Mouse (Mus musculus) stomach, postnatal 0 days (tissue): ENCODE results near the gene Casq1. TPM values are rescaled to one million over a fixed set of nuclear protein-coding genes. Genes with fewer than 3 reads are reported as not detected.
A peak's percentile ranks its signal among the peaks of the same experiment; 100 is the strongest.

ENCODE experiments used
- ATAC-seq: fragments of 200-750 bp; cut with Nextera tagmentation; 2 replicates; pipeline ENCODE4 v1.8.0; 2017; ENCODE audit not compliant: low FRiP score, low TSS enrichment
- DNase-seq: peaks from one replicate; pipeline ENCODE4 v3.0.0-alpha.2; 2016; ENCODE audit warnings: low spot score
- H3K27ac ChIP-seq: fragments of 300-500 bp; sonication (generic); replicated peaks from 2 replicates; pipeline ENCODE4 v1.5.1; 2014; ENCODE audit warnings: mild to moderate bottlenecking, control low read depth
- H3K27me3 ChIP-seq: fragments of 300-500 bp; sonication (generic); 2 replicates; pipeline ENCODE4 v1.6.1; 2014; ENCODE audit warnings: low read length; ENCODE audit not compliant: control insufficient read depth, insufficient read depth
- H3K36me3 ChIP-seq: fragments of 300-500 bp; sonication (generic); 2 replicates; pipeline ENCODE4 v1.6.1; 2014; ENCODE audit warnings: low read length, mixed read lengths; ENCODE audit not compliant: control insufficient read depth, insufficient read depth
- H3K4me1 ChIP-seq: fragments of 300-500 bp; sonication (generic); replicated peaks from 2 replicates; pipeline ENCODE4 v1.6.1; 2014; ENCODE audit warnings: antibody characterized with exemption; ENCODE audit not compliant: control insufficient read depth, insufficient read depth
- H3K4me2 ChIP-seq: fragments of 300-500 bp; sonication (generic); replicated peaks from 2 replicates; pipeline ENCODE4 v1.6.1; 2014; ENCODE audit warnings: low read depth, mild to moderate bottlenecking, control low read depth, moderate library complexity
- H3K4me3 ChIP-seq: fragments of 300-500 bp; sonication (generic); 2 replicates; pipeline ENCODE4 v1.5.1; 2014; ENCODE audit warnings: low read depth, low read length, control low read depth
- H3K9ac ChIP-seq: fragments of 300-500 bp; sonication (generic); 2 replicates; pipeline ENCODE4 v1.6.1; 2014; ENCODE audit warnings: mild to moderate bottlenecking, low read length, control low read depth, mixed read lengths
- H3K9me3 ChIP-seq: fragments of 300-500 bp; sonication (generic); 2 replicates; pipeline ENCODE4 v1.6.1; 2016; ENCODE audit warnings: low read length; ENCODE audit not compliant: control insufficient read depth
- CTCF ChIP-seq: IDR thresholded peaks from 2 replicates; pipeline ENCODE4 v1.5.1; 2016; ENCODE audit warnings: antibody characterized with exemption, low read depth, mild to moderate bottlenecking, moderate library complexity
- EP300 ChIP-seq: optimal IDR thresholded peaks from 2 replicates; pipeline ENCODE3; 2016; ENCODE audit warnings: antibody characterized with exemption
- WGBS: fragments of 180-500 bp; shearing (Covaris S2); extraction: QIAGEN DNeasy Blood & Tissue Kit; methylation state at CpG from one replicate; pipeline ENCODE4 v1.1.7; 2014; 5-methylcytosine and 5-hydroxymethylcytosine counted together
- polyA plus RNA-seq: library from polyadenylated mRNA; unstranded; fragments of >200 nt; fragmentation: Nextera tagmentation; extraction: Ambion mirVana; gene quantifications from 2 replicates; pipeline ENCODE4 v1.2.1, GENCODE M21; 2015

Gene Casq1
- polyA plus RNA-seq, 1 experiment from 2014 or later, result 9.8 TPM

GRCm38 (mm10) chr1:172194435-172194834 lies 25.2 kb downstream of the Casq1 start:
- no peak overlapping the region for H3K4me2 ChIP-seq
- H3K27ac ChIP-seq, result no peak overlapping the region
- DNase-seq, result no peak
- H3K9me3 ChIP-seq, result no peaks in the 10 kb centered on the region
- H3K9ac ChIP-seq, result no peak overlapping the region
- H3K36me3 ChIP-seq, result peaks cover 21% of the 10 kb centered on the region
- WGBS, result 66% methylated on average over 8 of the region's 8 CpGs
- no peak for ATAC-seq
- no peaks in the 10 kb centered on the region for H3K27me3 ChIP-seq
- TF ChIP-seq CTCF, result no peak
- TF ChIP-seq EP300, result no peak
- no peak overlapping the region for H3K4me3 ChIP-seq
- no peaks in the 10 kb centered on the region for H3K4me1 ChIP-seq

- H3K27me3 ChIP-seq, result no peaks in the 10 kb centered on the region
- no peaks in the 10 kb centered on the region for H3K9me3 ChIP-seq
- H3K27ac ChIP-seq, result no peak overlapping the region
- ATAC-seq (no peak), DNase-seq (no peak)
- H3K4me2 ChIP-seq, result no peak overlapping the region
- no peak overlapping the region for H3K4me3 ChIP-seq
- TF ChIP-seq CTCF (no peak), EP300 (no peak)
- WGBS, result 94% methylated on average over 3 of the region's 3 CpGs
- H3K4me1 ChIP-seq, result no peaks in the 10 kb centered on the region
- no peak overlapping the region for H3K9ac ChIP-seq
- peaks cover 32% of the 10 kb centered on the region for H3K36me3 ChIP-seq
These were observed 27.5 kb downstream of the Casq1 start for GRCm38 (mm10) chr1:172192217-172192616.

GRCm38 (mm10) chr1:172191578-172191977 lies 28.1 kb downstream of the Casq1 start:
- H3K27me3 ChIP-seq, result no peaks in the 10 kb centered on the region
- TF ChIP-seq CTCF (peak; percentile 38), EP300 (no peak)
- H3K36me3 ChIP-seq, result peaks cover 36% of the 10 kb centered on the region
- no peak overlapping the region for H3K4me2 ChIP-seq
- no peak overlapping the region for H3K27ac ChIP-seq
- DNase-seq, result no peak
- H3K9me3 ChIP-seq, result no peaks in the 10 kb centered on the region
- no peak for ATAC-seq
- no peak overlapping the region for H3K4me3 ChIP-seq
- no peak overlapping the region for H3K9ac ChIP-seq
- no peaks in the 10 kb centered on the region for H3K4me1 ChIP-seq
- WGBS, result 68% methylated on average over 2 of the region's 2 CpGs

GRCm38 (mm10) chr1:172188891-172189290 lies 30.8 kb downstream of the Casq1 start:
- Histone ChIP-seq H3K4me3 (no peak overlapping the region), H3K4me2 (no peak overlapping the region), H3K9ac (no peak overlapping the region), H3K27ac (no peak overlapping the region), H3K9me3 (no peaks in the 10 kb centered on the region), H3K36me3 (peaks cover 34% of the 10 kb centered on the region), H3K4me1 (no peaks in the 10 kb centered on the region), H3K27me3 (no peaks in the 10 kb centered on the region)
- 0 out of 2 replicates have a peak, but pooled peaks have one; percentile 56 for ATAC-seq
- TF ChIP-seq EP300 (no peak), CTCF (peak; percentile 70)
- peak; percentile 45 for DNase-seq
- 47% methylated on average over 4 of the region's 4 CpGs for WGBS

- ATAC-seq, result no peak
- WGBS, result 84% methylated on average over 10 of the region's 10 CpGs
- Histone ChIP-seq H3K27me3 (no peaks in the 10 kb centered on the region), H3K9me3 (no peaks in the 10 kb centered on the region), H3K4me3 (no peak overlapping the region), H3K36me3 (peaks cover 28% of the 10 kb centered on the region), H3K4me2 (no peak overlapping the region), H3K9ac (no peak overlapping the region), H3K27ac (no peak overlapping the region), H3K4me1 (no peaks in the 10 kb centered on the region)
- DNase-seq, result no peak
- TF ChIP-seq CTCF, result peak; percentile 62
- no peak for TF ChIP-seq EP300
These were observed 33.0 kb downstream of the Casq1 start for GRCm38 (mm10) chr1:172186401-172187289.

GRCm38 (mm10) chr1:172183915-172184314 lies 35.8 kb downstream of the Casq1 start:
- H3K36me3 ChIP-seq, result peaks cover 25% of the 10 kb centered on the region
- H3K27ac ChIP-seq, result no peak overlapping the region
- H3K4me1 ChIP-seq, result no peaks in the 10 kb centered on the region
- DNase-seq (no peak), ATAC-seq (no peak)
- H3K4me2 ChIP-seq, result no peak overlapping the region
- TF ChIP-seq EP300 (no peak), CTCF (no peak)
- no peak overlapping the region for H3K4me3 ChIP-seq
- no peaks in the 10 kb centered on the region for H3K27me3 ChIP-seq
- H3K9me3 ChIP-seq, result no peaks in the 10 kb centered on the region
- no peak overlapping the region for H3K9ac ChIP-seq
